ENCODE assay signal across 11 mouse cellular contexts in genomic region chr6:72359891-72360598, GRCm38 (mm10). TPM values are rescaled to one million over a fixed set of nuclear protein-coding genes. Genes with fewer than 3 reads are reported as not detected.
A peak's percentile ranks its signal among the peaks of the same experiment; 100 is the strongest.
DNase-seq lines count a peak whose midpoint lies in the region; ATAC-seq and TF ChIP-seq lines count a peak whose summit lies in the region.
"Had no signal": no experiment of that assay in that cellular context is flagged by ENCODE, and none has a peak within 500 bp of the region (broad histone marks: within the 10 kb centered on the region; RNA-seq: fewer than 3 reads in every experiment).

No protein-coding gene starts in this region.

- peak overlapping the region; percentile 71; the same call in 1 of the 2 replicates for H3K27ac ChIP-seq in testis, adult 2 months (ENCODE audit: control insufficient read depth, insufficient read depth, low read depth, low read length)
- H3K27ac ChIP-seq: forebrain, embryonic 12.5 days; limb, embryonic 15.5 days; neural tube, embryonic 12.5 days had no signal

- ATAC-seq in activated CD4-positive, CD25-positive, alpha-beta regulatory T cell, adult 4 months: no peak

- no peaks in the 10 kb centered on the region for H3K27me3 ChIP-seq in testis, adult 2 months (ENCODE audit: control insufficient read depth, insufficient read depth, low read length)
- H3K27me3 ChIP-seq: limb, embryonic 15.5 days; neural tube, embryonic 12.5 days had no signal

- no peak for TF ChIP-seq CTCF in testis, adult 2 months (IDR thresholded peaks at IDR 0.05; ENCODE audit: control insufficient read depth, insufficient read depth, insufficient replicate concordance, low read depth, low read length)

- TF ChIP-seq POLR2A in testis, adult 2 months (IDR thresholded peaks at IDR 0.05; ENCODE audit: control insufficient read depth, low read depth, low read length): no peak

- peak; percentile 56 for DNase-seq in kidney, adult 18-20 months
- no peak for DNase-seq in kidney, postnatal 10 days
- DNase-seq in testis, postnatal 10 days (ENCODE audit: low spot score): no peak
- DNase-seq in kidney, postnatal 25 days: peak; percentile 57 to 77
- no peak for DNase-seq in right cerebral cortex, postnatal 25 days
- DNase-seq: cerebellum, postnatal 36 days had no signal

- peaks cover 16% of the 10 kb centered on the region for H3K4me1 ChIP-seq in testis, adult 2 months (ENCODE audit: control insufficient read depth, insufficient read depth, low read length)

- H3K4me3 ChIP-seq in testis, adult 2 months (ENCODE audit: control insufficient read depth, low read depth, low read length): peak overlapping the region; percentile 94
- H3K4me3 ChIP-seq: forebrain, embryonic 12.5 days; limb, embryonic 15.5 days; neural tube, embryonic 12.5 days had no signal

- H3K36me3 ChIP-seq in testis, adult 2 months (ENCODE audit: control insufficient read depth, insufficient read depth, low read length): peaks cover 2% of the 10 kb centered on the region; the same call in 1 of the 2 replicates

RNA-seq across cellular contexts. Expression of gene Tmem150a, which starts 4.8 kb away (rescaled TPM):
- 6.6 and 8.7 TPM in 2 replicates for polyA plus RNA-seq in testis, adult 2 months (2012; rRNA removed)
- polyA plus RNA-seq in activated CD4-positive, CD25-positive, alpha-beta regulatory T cell, adult 4 months (2017; shearing (Covaris generic)): under 1 TPM in 1 of 2 experiments, not detected in 1; 0.45 TPM

RNA-seq across cellular contexts. Expression of gene Rnf181, which starts 6.7 kb away (rescaled TPM):
- 284 and 298 TPM in 2 replicates for polyA plus RNA-seq in testis, adult 2 months (2012; rRNA removed)
- 100 to 1,000 TPM; 110 TPM for polyA plus RNA-seq in activated CD4-positive, CD25-positive, alpha-beta regulatory T cell, adult 4 months (2017; shearing (Covaris generic))

RNA-seq across cellular contexts. Expression of gene 0610030E20Rik, which starts 12.9 kb away (rescaled TPM):
- polyA plus RNA-seq in testis, adult 2 months (2012; rRNA removed): 19.6 and 21.5 TPM in 2 replicates
- polyA plus RNA-seq in activated CD4-positive, CD25-positive, alpha-beta regulatory T cell, adult 4 months (2017; shearing (Covaris generic)): 10 to 100 TPM; 18.1 to 20.8 TPM

RNA-seq across cellular contexts. Expression of gene Usp39, which starts 15.1 kb away (rescaled TPM):
- 29.0 and 29.3 TPM in 2 replicates for polyA plus RNA-seq in testis, adult 2 months (2012; rRNA removed)
- polyA plus RNA-seq in activated CD4-positive, CD25-positive, alpha-beta regulatory T cell, adult 4 months (2017; shearing (Covaris generic)): 10 to 100 TPM; 21.3 to 26.5 TPM

RNA-seq across cellular contexts. Expression of gene Vamp5, which starts 20.2 kb away (rescaled TPM):
- polyA plus RNA-seq in testis, adult 2 months (2012; rRNA removed): 25.8 and 26.6 TPM in 2 replicates
- polyA plus RNA-seq in activated CD4-positive, CD25-positive, alpha-beta regulatory T cell, adult 4 months (2017; shearing (Covaris generic)): 10 to 100 TPM; 62.3 to 81.8 TPM

Comparison
In these comparisons a context has a peak if more than half of its experiments do, and no peak if none do; other contexts are left out.
1. DNase-seq: peak in kidney, adult 18-20 months (single experiment) and kidney, postnatal 25 days (2 of 2); none in kidney, postnatal 10 days (single experiment), testis, postnatal 10 days (single experiment) and right cerebral cortex, postnatal 25 days (single experiment).